Mouse (Mus musculus) lung, postnatal 0 days (tissue): Measurements from ENCODE around the gene Tmem259. TPM values are rescaled to one million over a fixed set of nuclear protein-coding genes. Genes with fewer than 3 reads are reported as not detected.

Experiments
- ATAC-seq: fragments of 200-750 bp; cut with Nextera tagmentation; 2 replicates; pipeline ENCODE4 v1.8.0; 2017; ENCODE audit warnings: moderate library complexity
- DNase-seq: peaks from one replicate; pipeline ENCODE4 v3.0.0-alpha.2; 2016; ENCODE audit warnings: low spot score
- H3K27ac ChIP-seq: fragments of 300-500 bp; sonication (generic); 2 replicates; pipeline ENCODE4 v1.5.1; 2014; ENCODE audit warnings: antibody characterized with exemption, mild to moderate bottlenecking, low read length, mixed read lengths
- H3K27me3 ChIP-seq: fragments of 300-500 bp; sonication (generic); replicated peaks from 2 replicates; pipeline ENCODE4 v1.6.1; 2014; ENCODE audit warnings: low read length, mixed read lengths; ENCODE audit not compliant: insufficient read depth
- H3K36me3 ChIP-seq: fragments of 300-500 bp; sonication (generic); 2 replicates; pipeline ENCODE4 v1.6.1; 2014; ENCODE audit warnings: low read length, mixed read lengths; ENCODE audit not compliant: insufficient read depth
- H3K4me1 ChIP-seq: fragments of 300-500 bp; sonication (generic); 2 replicates; pipeline ENCODE4 v1.6.1; 2014; ENCODE audit warnings: antibody characterized with exemption, low read depth, low read length, mixed read lengths; ENCODE audit not compliant: insufficient read depth
- H3K4me2 ChIP-seq: fragments of 300-500 bp; sonication (generic); replicated peaks from 2 replicates; pipeline ENCODE4 v1.6.1; 2014; ENCODE audit warnings: low read depth, mild to moderate bottlenecking, low read length, moderate library complexity, mixed read lengths
- H3K4me3 ChIP-seq: fragments of 300-500 bp; sonication (generic); 2 replicates; pipeline ENCODE4 v1.5.1; 2014; ENCODE audit warnings: low read depth, low read length
- H3K9ac ChIP-seq: fragments of 300-500 bp; sonication (generic); replicated peaks from 2 replicates; pipeline ENCODE4 v1.6.1; 2014; ENCODE audit warnings: low read depth, mild to moderate bottlenecking
- H3K9me3 ChIP-seq: fragments of 300-500 bp; sonication (generic); 2 replicates; pipeline ENCODE4 v1.6.1; 2016; ENCODE audit warnings: low read length, mixed read lengths
- CTCF ChIP-seq: IDR thresholded peaks from 2 replicates; pipeline ENCODE4 v1.5.1; 2016; ENCODE audit warnings: antibody characterized with exemption, mild to moderate bottlenecking
- EP300 ChIP-seq: IDR thresholded peaks from 2 replicates; pipeline ENCODE4 v1.6.1; 2016; ENCODE audit warnings: antibody characterized with exemption, mild to moderate bottlenecking, control low read depth
- WGBS: fragments of 180-500 bp; shearing (Covaris S2); extraction: QIAGEN DNeasy Blood & Tissue Kit; methylation state at CpG from one replicate; pipeline ENCODE4 v1.1.7; 2014; 5-methylcytosine and 5-hydroxymethylcytosine counted together
- polyA plus RNA-seq: library from polyadenylated mRNA; unstranded; fragments of >200 nt; fragmentation: Nextera tagmentation; extraction: Ambion mirVana; gene quantifications from 2 replicates; pipeline ENCODE4 v1.2.1, GENCODE M21; 2015

The Tmem259 gene
- polyA plus RNA-seq, 1 experiment from 2014 or later: 27.6 TPM

GRCm38 (mm10) chr10:80025889-80026288 is 41.8 kb upstream of the Tmem259 start:
- H3K9me3 ChIP-seq: no peaks in the 10 kb centered on the region

DNA sequence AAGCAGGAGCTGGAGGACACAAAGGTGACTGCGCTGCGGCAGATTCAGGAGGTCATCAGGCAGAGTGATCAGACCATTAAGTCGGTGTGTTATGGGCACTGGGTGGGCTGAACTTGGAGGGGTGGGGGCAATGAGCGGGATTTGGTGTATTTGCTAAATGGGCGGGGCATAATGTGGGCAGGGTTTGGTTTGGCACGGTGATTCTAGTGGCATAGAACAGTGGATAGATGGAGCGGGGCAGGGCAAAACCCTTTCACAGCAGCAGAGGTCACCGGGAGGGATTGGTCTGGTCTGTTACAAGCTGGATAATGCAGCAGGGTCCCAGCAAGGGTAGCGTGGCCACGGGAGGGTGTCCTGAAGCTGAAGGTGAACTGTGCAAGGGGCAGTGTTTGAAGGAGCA is 41.3 kb upstream of the Tmem259 start:
- Histone ChIP-seq H3K9ac (no peak overlapping the region), H3K4me1 (no peaks in the 10 kb centered on the region; the same call in 1 of the 2 replicates), H3K27me3 (no peaks in the 10 kb centered on the region), H3K4me2 (no peak overlapping the region), H3K27ac (0 out of 2 replicates have a peak overlapping the region, but pooled peaks have one; percentile 20), H3K9me3 (no peaks in the 10 kb centered on the region), H3K4me3 (no peak overlapping the region), H3K36me3 (no peaks in the 10 kb centered on the region)
- DNase-seq (no peak), ATAC-seq (no peak)
- 72% methylated on average over 10 of the region's 10 CpGs for WGBS
- TF ChIP-seq CTCF (no peak), EP300 (no peak)

More at GRCm38 (mm10) chr10:80025889-80026288, 41.8 kb upstream of the Tmem259 start:
- 57% methylated on average over 12 of the region's 12 CpGs for WGBS
- H3K4me2 ChIP-seq: no peak overlapping the region
- no peak overlapping the region for H3K4me3 ChIP-seq
- no peak overlapping the region for H3K9ac ChIP-seq
- no peaks in the 10 kb centered on the region for H3K36me3 ChIP-seq
- ATAC-seq (peak; percentile 43), DNase-seq (peak; percentile 35)
- TF ChIP-seq EP300: no peak
- TF ChIP-seq CTCF: no peak
- no peaks in the 10 kb centered on the region for H3K4me1 ChIP-seq
- H3K27me3 ChIP-seq: no peaks in the 10 kb centered on the region
- H3K27ac ChIP-seq: no peak overlapping the region

DNA sequence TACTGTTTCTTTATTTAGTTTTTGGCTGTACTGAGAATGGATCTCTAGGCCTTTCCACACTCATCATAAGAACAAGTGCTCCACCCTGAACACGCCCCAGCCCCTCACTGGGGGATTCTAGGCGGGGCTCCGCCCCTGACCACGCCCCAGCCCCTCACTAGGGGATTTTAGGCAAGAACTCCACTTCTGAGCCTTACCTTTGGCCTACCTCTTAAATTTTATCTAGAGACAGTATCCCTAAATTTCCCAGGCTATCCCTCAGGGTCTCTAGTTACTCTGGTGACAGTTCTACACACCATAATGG is 40.9 kb upstream of the Tmem259 start:
- Histone ChIP-seq H3K36me3 (no peaks in the 10 kb centered on the region), H3K4me2 (no peak overlapping the region), H3K27ac (0 out of 2 replicates have a peak overlapping the region, but pooled peaks have one; percentile 20), H3K27me3 (no peaks in the 10 kb centered on the region), H3K4me3 (no peak overlapping the region), H3K9ac (no peak overlapping the region), H3K4me1 (peaks cover under 1% of the 10 kb centered on the region; the same call in 1 of the 2 replicates), H3K9me3 (no peaks in the 10 kb centered on the region)
- 67% methylated on average over 4 of the region's 4 CpGs for WGBS
- TF ChIP-seq EP300 (no peak), CTCF (no peak)
- DNase-seq (no peak), ATAC-seq (no peak)

DNA sequence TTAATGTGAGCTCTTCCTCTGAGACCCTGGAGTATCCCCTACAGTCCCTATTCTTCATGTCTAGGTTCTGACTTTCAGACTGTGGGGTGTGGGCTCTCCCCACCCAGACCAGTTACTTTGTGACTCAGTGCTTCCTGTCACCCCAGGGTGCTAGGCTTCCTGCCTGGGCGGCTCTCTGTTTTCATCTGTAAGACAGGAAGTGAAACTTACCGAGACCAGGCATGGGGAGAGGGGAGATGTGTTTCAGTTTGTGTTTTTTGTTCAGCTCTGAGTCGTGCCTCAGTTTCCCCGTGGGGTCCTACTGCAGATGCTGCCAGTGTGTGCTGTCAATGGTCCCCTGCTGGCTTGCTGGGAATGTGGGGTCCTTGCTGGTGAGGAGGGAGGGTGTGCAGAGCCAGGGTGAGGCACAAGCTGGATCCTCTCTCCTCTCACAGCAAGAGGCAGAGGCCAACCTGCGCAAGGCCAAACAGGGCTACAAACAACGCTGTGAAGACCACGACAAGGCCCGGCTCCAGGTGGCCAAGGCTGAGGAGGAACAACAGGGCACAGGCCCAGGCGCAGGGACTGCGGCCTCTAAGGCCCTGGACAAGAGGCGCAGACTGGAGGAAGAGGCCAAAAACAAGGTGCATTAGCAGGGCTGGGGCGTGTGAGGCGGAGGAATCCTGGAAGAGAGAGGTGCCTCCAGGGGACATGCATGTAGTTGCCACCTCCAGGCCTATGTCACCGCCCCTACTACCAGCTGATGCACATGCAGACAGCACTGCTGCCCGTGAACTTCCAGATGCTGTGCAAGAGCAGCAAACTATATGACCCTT is 40.3 kb upstream of the Tmem259 start:
- Histone ChIP-seq H3K9ac (no peak overlapping the region), H3K27me3 (no peaks in the 10 kb centered on the region), H3K27ac (0 out of 2 replicates have a peak overlapping the region, but pooled peaks have one; percentile 43), H3K36me3 (no peaks in the 10 kb centered on the region), H3K9me3 (no peaks in the 10 kb centered on the region), H3K4me1 (peaks cover 7% of the 10 kb centered on the region; the same call in 1 of the 2 replicates), H3K4me2 (no peak overlapping the region), H3K4me3 (no peak overlapping the region)
- 79% methylated on average over 15 of the region's 15 CpGs for WGBS
- TF ChIP-seq CTCF: no peak
- no peak for TF ChIP-seq EP300
- DNase-seq (peak; percentile 16), ATAC-seq (no peak)

DNA sequence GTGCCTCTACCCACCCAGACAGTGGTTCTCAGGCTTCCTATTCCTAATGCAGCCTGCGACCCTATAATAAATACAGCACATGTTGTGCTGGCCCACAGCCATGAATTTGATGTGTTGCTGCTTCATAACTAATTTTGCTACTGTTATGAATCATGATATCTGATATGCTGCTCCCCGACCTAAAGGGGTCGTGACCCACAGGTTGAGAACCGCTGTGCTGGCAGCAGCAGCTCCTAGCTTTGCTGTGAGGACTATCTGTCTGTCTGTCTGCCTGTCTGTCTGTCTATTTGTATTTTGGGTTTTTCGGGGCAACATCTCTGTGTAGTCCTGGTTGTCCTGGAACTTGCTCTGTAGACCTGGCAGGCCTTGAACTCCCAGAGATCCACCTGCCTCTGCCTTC is 39.6 kb upstream of the Tmem259 start:
- no peak for TF ChIP-seq CTCF
- no peak for TF ChIP-seq EP300
- Histone ChIP-seq H3K9ac (no peak overlapping the region), H3K9me3 (no peaks in the 10 kb centered on the region), H3K4me2 (no peak overlapping the region), H3K4me1 (peaks cover 10% of the 10 kb centered on the region; the same call in 1 of the 2 replicates), H3K4me3 (no peak overlapping the region), H3K27me3 (no peaks in the 10 kb centered on the region), H3K36me3 (no peaks in the 10 kb centered on the region), H3K27ac (no peak overlapping the region)
- ATAC-seq (no peak), DNase-seq (no peak)
- 64% methylated on average over 5 of the region's 5 CpGs for WGBS

- Histone ChIP-seq H3K4me3 (no peak overlapping the region), H3K9ac (no peak overlapping the region), H3K4me2 (no peak overlapping the region), H3K27me3 (no peaks in the 10 kb centered on the region), H3K9me3 (no peaks in the 10 kb centered on the region), H3K27ac (no peak overlapping the region), H3K4me1 (peaks cover 10% of the 10 kb centered on the region; the same call in 1 of the 2 replicates), H3K36me3 (no peaks in the 10 kb centered on the region)
- 95% methylated on average over 8 of the region's 8 CpGs for WGBS
- ATAC-seq (no peak), DNase-seq (no peak)
- TF ChIP-seq EP300: no peak
Measured at GRCm38 (mm10) chr10:80022806-80023205, 38.7 kb upstream of the Tmem259 start.
